Mouse (Mus musculus) ovary, postnatal 10 days (tissue): Measurements from ENCODE around the gene Olfr146.

Experiments used
- DNase-seq: peaks from one replicate; pipeline ENCODE4 v3.0.0; 2022; ENCODE audit warnings: low spot score

The Olfr146 gene

GRCm38 (mm10) chr9:39023277-39023676 is at the start of gene Olfr146:
Gene Olfr146 (minus strand): TSS chr9:39023377.
- DNase-seq = no peak

DNA sequence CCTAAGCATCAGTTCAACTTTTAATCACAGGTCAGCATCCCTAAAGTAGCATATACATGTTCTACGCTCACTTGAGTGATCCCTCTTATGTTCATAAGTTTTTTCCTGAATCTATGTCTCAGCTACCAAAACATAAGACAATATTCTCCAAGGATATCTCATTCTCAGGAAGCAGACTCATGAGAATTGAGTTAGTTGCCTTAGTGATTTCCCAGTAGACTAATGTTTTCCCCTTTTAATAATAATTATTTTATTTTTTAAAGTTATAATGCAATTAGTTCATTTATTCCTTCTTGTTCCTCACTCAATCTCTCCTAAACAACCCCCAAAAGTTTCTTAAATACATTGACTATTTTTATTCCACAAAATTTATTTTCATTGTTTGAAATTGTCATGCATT is 41.7 kb upstream of the Olfr146 start, which contains the start of gene Olfr937:
Olfr937 (minus strand) TSS at position 101 of the 400 bp plus-strand sequence.
- no peak for DNase-seq

GRCm38 (mm10) chr9:38999583-38999982 is 23.6 kb downstream of the Olfr146 start, which contains the start of gene Olfr935:
Gene Olfr935 (minus strand): TSS chr9:38999683.
- DNase-seq = no peak

DNA sequence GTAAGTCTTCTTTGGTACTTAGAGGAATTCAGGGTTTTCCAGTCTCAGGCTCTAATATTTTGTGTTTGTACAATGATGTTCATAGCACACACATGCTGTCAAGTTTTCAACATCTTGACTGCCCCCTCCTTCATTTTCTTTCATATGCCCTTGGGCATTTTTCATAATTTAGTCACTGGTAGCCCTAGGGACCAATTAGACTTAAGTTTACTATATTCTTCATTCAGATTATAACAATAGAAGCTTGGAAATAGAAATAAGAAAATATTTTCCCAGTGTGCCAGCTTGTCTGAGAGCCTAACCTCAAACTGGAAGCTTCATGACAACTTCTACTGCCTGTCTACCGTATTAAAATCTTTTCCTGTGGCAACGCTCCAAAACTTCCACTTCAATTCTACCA is 35.0 kb downstream of the Olfr146 start, which contains the start of gene Olfr934:
Olfr934 (minus strand) TSS at position 101 of the 400 bp plus-strand sequence.
- no peak for DNase-seq

GRCm38 (mm10) chr9:38972013-38972412 is 51.2 kb downstream of the Olfr146 start, which contains the start of gene Olfr933:
Gene Olfr933 (plus strand): TSS chr9:38972313.
- DNase-seq = no peak
